Mouse (Mus musculus): ENCODE data around the gene Kcne2. TPM values are rescaled to one million over a fixed set of nuclear protein-coding genes. Genes with fewer than 3 reads are reported as not detected.

Gene Kcne2
- total RNA-seq, 2 experiments from 2014 or later, result 0.52 to 7.6 TPM

GRCm38 (mm10) chr16:92309126-92309525 lies 16.9 kb downstream of the Kcne2 start:
- no peak for DNase-seq (ENCODE audit: low spot score in 2 of 2)

- DNase-seq (ENCODE audit: low spot score in 2 of 2), result peak; percentile 45 to 46
Observed at GRCm38 (mm10) chr16:92313953-92314741, 22.0 kb downstream of the Kcne2 start.

GRCm38 (mm10) chr16:92316049-92316738 lies 24.0 kb downstream of the Kcne2 start:
- no peak for DNase-seq (ENCODE audit: low spot score in 2 of 2)

- no peak for DNase-seq (ENCODE audit: low spot score in 2 of 2)
Observed at GRCm38 (mm10) chr16:92319353-92320109, 27.3 kb downstream of the Kcne2 start.

GRCm38 (mm10) chr16:92320361-92320760 lies 28.2 kb downstream of the Kcne2 start:
- no peak for DNase-seq (ENCODE audit: low spot score in 2 of 2)

GRCm38 (mm10) chr16:92321341-92321740 lies 29.2 kb downstream of the Kcne2 start, which contains the start of gene Fam243:
Fam243 (minus strand) TSS chr16:92321441.
- no peak for DNase-seq (ENCODE audit: low spot score in 2 of 2)

GRCm38 (mm10) chr16:92324309-92325061 lies 32.3 kb downstream of the Kcne2 start:
- DNase-seq (ENCODE audit: low spot score in 2 of 2), result no peak

GRCm38 (mm10) chr16:92325062-92325406 lies 32.8 kb downstream of the Kcne2 start:
- DNase-seq (ENCODE audit: low spot score in 2 of 2), result no peak

- DNase-seq (ENCODE audit: low spot score in 2 of 2), result no peak
Observed at GRCm38 (mm10) chr16:92327911-92328310, 35.7 kb downstream of the Kcne2 start.

- no peak for DNase-seq (ENCODE audit: low spot score in 2 of 2)
Observed at GRCm38 (mm10) chr16:92330966-92331365, 38.8 kb downstream of the Kcne2 start.

- no peak for DNase-seq (ENCODE audit: low spot score in 2 of 2)
Observed at GRCm38 (mm10) chr16:92334600-92334999, 42.4 kb downstream of the Kcne2 start.

- DNase-seq (ENCODE audit: low spot score in 2 of 2), result peak; percentile 56 to 78
Observed at GRCm38 (mm10) chr16:92336280-92336679, 44.1 kb downstream of the Kcne2 start.

GRCm38 (mm10) chr16:92340612-92341511 lies 48.7 kb downstream of the Kcne2 start:
- DNase-seq (ENCODE audit: low spot score in 2 of 2), result peak; percentile 68 to 75

GRCm38 (mm10) chr16:92345177-92345576 lies 53.0 kb downstream of the Kcne2 start:
- DNase-seq (ENCODE audit: low spot score in 2 of 2), result no peak

- DNase-seq (ENCODE audit: low spot score in 2 of 2), result no peak
Observed at GRCm38 (mm10) chr16:92346297-92346916, 54.2 kb downstream of the Kcne2 start.

All from layer of hippocampus, postnatal 14 days (tissue).